Mouse (Mus musculus) left cerebral cortex, adult 9 months (tissue): ENCODE results near the gene Tpt1.
"Not testable (repeated sequence)": the region's sequence is repeated elsewhere in the genome, so short reads cannot be mapped to it uniquely, and the experiment has no call there.

Experiments used
- DNase-seq, 2 experiments: peaks; one replicate each; pipeline ENCODE4 v3.0.0; 2022; ENCODE audit warnings: low spot score in 2 of 2

Tpt1 gene

GRCm38 (mm10) chr14:75844867-75845697 lies at the start of gene Tpt1:
Gene Tpt1, plus strand, starts transcription at chr14:75845093.
- DNase-seq: peak; percentile 95 to 98

- DNase-seq: no peak
These were observed 49.0 kb upstream of the Tpt1 start for GRCm38 (mm10) chr14:75795918-75796317.

- DNase-seq: no peak
These were observed 47.0 kb upstream of the Tpt1 start for GRCm38 (mm10) chr14:75797769-75798386.

GRCm38 (mm10) chr14:75807800-75808199 lies 37.1 kb upstream of the Tpt1 start:
- no peak for DNase-seq

GRCm38 (mm10) chr14:75809931-75810330 lies 35.0 kb upstream of the Tpt1 start:
- DNase-seq: no peak

- DNase-seq: no peak
These were observed 26.4 kb upstream of the Tpt1 start for GRCm38 (mm10) chr14:75818528-75818927.

- no peak for DNase-seq
These were observed 25.6 kb upstream of the Tpt1 start for GRCm38 (mm10) chr14:75819341-75819740.

- no peak for DNase-seq
These were observed 24.9 kb upstream of the Tpt1 start for GRCm38 (mm10) chr14:75820007-75820406.

GRCm38 (mm10) chr14:75826851-75827410 lies 18.0 kb upstream of the Tpt1 start:
- no peak for DNase-seq

GRCm38 (mm10) chr14:75828221-75828620 lies 16.7 kb upstream of the Tpt1 start:
- no peak for DNase-seq

GRCm38 (mm10) chr14:75828866-75829806 lies 15.8 kb upstream of the Tpt1 start:
- DNase-seq: peak; percentile 66 to 96

- DNase-seq: not testable (repeated sequence)
These were observed 15.1 kb upstream of the Tpt1 start for GRCm38 (mm10) chr14:75829817-75830216.

GRCm38 (mm10) chr14:75832031-75832430 lies 12.9 kb upstream of the Tpt1 start:
- no peak for DNase-seq

- DNase-seq: no peak
These were observed 11.9 kb upstream of the Tpt1 start for GRCm38 (mm10) chr14:75832982-75833381.

- no peak for DNase-seq
These were observed 11.2 kb upstream of the Tpt1 start for GRCm38 (mm10) chr14:75833546-75834250.

GRCm38 (mm10) chr14:75834251-75834738 lies 10.6 kb upstream of the Tpt1 start:
- DNase-seq: peak in 1 of 2 experiments; percentile 69

GRCm38 (mm10) chr14:75834739-75835381 lies 10.0 kb upstream of the Tpt1 start:
- DNase-seq: peak in 1 of 2 experiments; percentile 51

GRCm38 (mm10) chr14:75836579-75836978 lies 8.3 kb upstream of the Tpt1 start:
- DNase-seq: no peak

GRCm38 (mm10) chr14:75837048-75837916 lies 7.6 kb upstream of the Tpt1 start:
- no peak for DNase-seq
